Mouse (Mus musculus): ENCODE data around the gene Cyp26b1. TPM values are rescaled to one million over a fixed set of nuclear protein-coding genes. Genes with fewer than 3 reads are reported as not detected.

Cyp26b1 gene
- polyA plus RNA-seq, 1 experiment from 2014 or later = 0.46 TPM

DNA sequence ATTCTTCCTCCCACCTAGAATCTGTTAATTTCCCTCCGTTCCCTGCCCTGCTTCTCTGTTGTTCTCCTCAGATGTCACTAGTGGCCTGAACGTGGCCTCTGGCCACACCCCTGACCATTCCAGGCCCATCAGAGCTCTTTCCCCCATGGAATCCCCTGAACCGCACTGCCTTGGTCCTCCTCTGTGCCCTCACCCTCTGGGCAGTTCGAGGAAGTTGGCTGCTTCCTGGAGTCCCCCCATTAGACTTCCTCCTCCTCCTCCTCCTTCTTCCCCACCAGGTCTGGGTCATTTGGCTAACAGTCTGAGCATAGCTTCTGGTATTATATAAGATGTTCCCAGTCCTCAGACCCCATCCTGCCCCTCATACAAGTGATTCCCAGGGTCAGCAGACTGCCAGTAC lies 53.8 kb downstream of the Cyp26b1 start:
- TF ChIP-seq CTCF (IDR thresholded peaks at IDR 0.05; ENCODE audit: low read depth) = no peak
- ATAC-seq = no peak
- H3K27ac ChIP-seq (ENCODE audit: low read depth, low read length) = no peak overlapping the region
- H3K9me3 ChIP-seq (ENCODE audit: control insufficient read depth) = no peaks in the 10 kb centered on the region
- no peaks in the 10 kb centered on the region for H3K36me3 ChIP-seq (ENCODE audit: control insufficient read depth, insufficient read depth)
- no peak overlapping the region for H3K4me3 ChIP-seq (ENCODE audit: low read depth, low read length)
- 55% methylated on average over 4 of the region's 4 CpGs for WGBS
- H3K4me2 ChIP-seq (replicated peaks; ENCODE audit: low read depth) = no peak overlapping the region
- no peaks in the 10 kb centered on the region for H3K27me3 ChIP-seq (replicated peaks; ENCODE audit: control insufficient read depth, insufficient read depth, low read length)
- no peaks in the 10 kb centered on the region for H3K4me1 ChIP-seq (replicated peaks; ENCODE audit: control insufficient read depth, insufficient read depth, low read length)
- no peak overlapping the region for H3K9ac ChIP-seq (ENCODE audit: low read depth, low read length)

DNA sequence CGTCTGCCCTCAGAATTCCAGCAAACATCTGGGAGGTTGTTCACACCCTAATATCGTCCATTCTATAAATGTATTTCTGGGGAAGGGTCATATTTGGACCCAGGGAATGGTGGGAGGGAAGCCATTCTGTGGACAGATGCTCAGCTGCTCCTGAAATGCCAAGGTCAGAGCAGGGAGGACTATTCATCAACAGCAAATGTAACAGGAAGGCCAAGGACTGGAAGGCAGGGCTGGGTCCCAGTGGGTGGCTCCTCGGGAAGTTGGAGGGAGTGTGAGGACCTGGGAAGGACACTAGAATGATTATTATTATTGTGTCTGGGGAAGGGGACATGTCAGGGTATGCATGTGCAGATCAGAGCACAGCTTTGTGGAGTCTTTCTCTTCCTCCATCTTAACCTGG lies 55.0 kb downstream of the Cyp26b1 start:
- Histone ChIP-seq H3K4me3 (ENCODE audit: low read depth, low read length) (no peak overlapping the region), H3K36me3 (ENCODE audit: control insufficient read depth, insufficient read depth) (no peaks in the 10 kb centered on the region), H3K27ac (ENCODE audit: low read depth, low read length) (no peak overlapping the region), H3K9me3 (ENCODE audit: control insufficient read depth) (no peaks in the 10 kb centered on the region), H3K9ac (ENCODE audit: low read depth, low read length) (no peak overlapping the region), H3K27me3 (replicated peaks; ENCODE audit: control insufficient read depth, insufficient read depth, low read length) (no peaks in the 10 kb centered on the region), H3K4me2 (replicated peaks; ENCODE audit: low read depth) (no peak overlapping the region), H3K4me1 (replicated peaks; ENCODE audit: control insufficient read depth, insufficient read depth, low read length) (no peaks in the 10 kb centered on the region)
- 81% methylated on average over 3 of the region's 3 CpGs for WGBS
- no peak for ATAC-seq
- TF ChIP-seq CTCF (IDR thresholded peaks at IDR 0.05; ENCODE audit: low read depth) = no peak

DNA sequence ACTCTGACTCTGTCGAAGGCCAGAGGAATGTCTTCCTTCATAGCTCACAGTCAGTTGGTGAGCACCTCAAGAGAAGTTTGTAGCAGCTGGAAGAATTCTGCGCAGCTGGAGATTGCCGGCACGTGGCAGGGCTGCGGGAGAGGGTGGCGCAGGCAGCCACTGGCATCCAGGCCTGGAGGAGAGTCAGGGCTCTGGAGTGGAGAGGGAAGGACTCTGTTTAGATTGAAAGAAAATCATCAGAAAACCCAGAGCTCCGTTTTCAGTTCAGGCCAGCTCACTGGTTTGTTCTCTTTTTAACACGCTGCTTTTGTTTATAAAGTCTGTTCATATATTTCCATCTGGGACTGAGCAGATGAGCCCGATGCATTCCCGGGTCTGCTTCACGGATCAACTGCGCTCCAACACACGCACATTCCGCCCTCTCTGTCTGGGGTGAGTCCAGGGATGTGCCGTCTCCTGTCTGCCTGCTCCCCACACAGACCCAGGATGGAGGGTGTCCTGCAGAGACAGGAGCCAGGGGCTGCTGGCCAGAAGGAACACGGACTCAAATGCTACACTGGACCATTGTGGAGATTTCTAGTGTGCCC lies 56.0 kb downstream of the Cyp26b1 start:
- Histone ChIP-seq H3K9me3 (ENCODE audit: control insufficient read depth) (no peaks in the 10 kb centered on the region), H3K36me3 (ENCODE audit: control insufficient read depth, insufficient read depth) (no peaks in the 10 kb centered on the region), H3K27me3 (replicated peaks; ENCODE audit: control insufficient read depth, insufficient read depth, low read length) (no peaks in the 10 kb centered on the region), H3K4me1 (replicated peaks; ENCODE audit: control insufficient read depth, insufficient read depth, low read length) (no peaks in the 10 kb centered on the region), H3K9ac (ENCODE audit: low read depth, low read length) (no peak overlapping the region), H3K27ac (ENCODE audit: low read depth, low read length) (no peak overlapping the region), H3K4me3 (ENCODE audit: low read depth, low read length) (no peak overlapping the region), H3K4me2 (replicated peaks; ENCODE audit: low read depth) (no peak overlapping the region)
- ATAC-seq = no peak
- WGBS = 63% methylated on average over 16 of the region's 16 CpGs
- TF ChIP-seq CTCF (IDR thresholded peaks at IDR 0.05; ENCODE audit: low read depth) = no peak

DNA sequence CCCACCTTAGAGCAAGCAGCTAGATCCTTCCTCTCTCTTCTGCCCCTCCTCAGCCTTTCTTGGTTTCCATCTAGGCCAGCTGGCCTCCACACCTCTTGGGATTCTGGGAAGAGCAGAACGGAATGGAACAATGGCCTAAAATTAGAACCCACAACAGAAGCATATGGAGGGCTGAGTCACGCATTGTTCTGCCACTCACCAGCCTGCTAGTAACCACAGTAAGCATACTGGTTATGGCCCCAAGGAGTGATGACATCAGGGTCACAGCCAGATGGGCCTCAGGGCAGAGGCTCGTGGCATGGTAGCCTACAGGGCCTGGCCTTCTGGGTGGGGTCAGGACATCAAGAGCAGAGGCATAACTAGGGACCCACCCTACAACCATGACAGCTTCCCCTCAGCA lies 58.8 kb downstream of the Cyp26b1 start:
- 71% methylated on average over 3 of the region's 3 CpGs for WGBS
- no peaks in the 10 kb centered on the region for H3K27me3 ChIP-seq (replicated peaks; ENCODE audit: control insufficient read depth, insufficient read depth, low read length)
- no peak overlapping the region for H3K27ac ChIP-seq (ENCODE audit: low read depth, low read length)
- ATAC-seq = no peak
- no peak overlapping the region for H3K4me2 ChIP-seq (replicated peaks; ENCODE audit: low read depth)
- no peaks in the 10 kb centered on the region for H3K4me1 ChIP-seq (replicated peaks; ENCODE audit: control insufficient read depth, insufficient read depth, low read length)
- no peak overlapping the region for H3K4me3 ChIP-seq (ENCODE audit: low read depth, low read length)
- H3K9ac ChIP-seq (ENCODE audit: low read depth, low read length) = no peak overlapping the region
- no peaks in the 10 kb centered on the region for H3K36me3 ChIP-seq (ENCODE audit: control insufficient read depth, insufficient read depth)
- H3K9me3 ChIP-seq (ENCODE audit: control insufficient read depth) = no peaks in the 10 kb centered on the region
- no peak for TF ChIP-seq CTCF (IDR thresholded peaks at IDR 0.05; ENCODE audit: low read depth)

DNA sequence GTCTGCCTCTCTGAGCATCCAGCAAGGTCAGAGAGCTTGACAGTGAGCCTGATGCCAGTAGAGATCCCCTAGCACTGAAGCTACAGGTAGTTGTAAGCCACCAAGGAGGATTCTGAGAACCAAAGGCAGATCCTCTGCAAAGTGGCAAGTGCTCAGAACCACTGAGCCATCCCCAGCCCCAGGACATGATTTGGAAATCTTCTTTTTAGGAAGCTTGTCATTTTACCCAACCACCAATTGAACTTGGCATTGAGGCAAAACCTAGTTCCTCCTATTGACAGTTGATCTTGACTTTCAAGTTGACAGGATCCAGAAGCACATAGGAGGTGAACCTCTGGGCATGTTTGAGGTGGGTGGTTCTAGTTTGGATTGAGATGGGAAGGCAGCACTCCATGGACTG lies 63.8 kb downstream of the Cyp26b1 start:
- Histone ChIP-seq H3K36me3 (ENCODE audit: control insufficient read depth, insufficient read depth) (no peaks in the 10 kb centered on the region), H3K27ac (ENCODE audit: low read depth, low read length) (no peak overlapping the region), H3K4me1 (replicated peaks; ENCODE audit: control insufficient read depth, insufficient read depth, low read length) (no peaks in the 10 kb centered on the region), H3K4me2 (replicated peaks; ENCODE audit: low read depth) (no peak overlapping the region), H3K4me3 (ENCODE audit: low read depth, low read length) (no peak overlapping the region), H3K9me3 (ENCODE audit: control insufficient read depth) (no peaks in the 10 kb centered on the region), H3K27me3 (replicated peaks; ENCODE audit: control insufficient read depth, insufficient read depth, low read length) (no peaks in the 10 kb centered on the region), H3K9ac (ENCODE audit: low read depth, low read length) (no peak overlapping the region)
- TF ChIP-seq CTCF (IDR thresholded peaks at IDR 0.05; ENCODE audit: low read depth) = no peak
- no peak for ATAC-seq

DNA sequence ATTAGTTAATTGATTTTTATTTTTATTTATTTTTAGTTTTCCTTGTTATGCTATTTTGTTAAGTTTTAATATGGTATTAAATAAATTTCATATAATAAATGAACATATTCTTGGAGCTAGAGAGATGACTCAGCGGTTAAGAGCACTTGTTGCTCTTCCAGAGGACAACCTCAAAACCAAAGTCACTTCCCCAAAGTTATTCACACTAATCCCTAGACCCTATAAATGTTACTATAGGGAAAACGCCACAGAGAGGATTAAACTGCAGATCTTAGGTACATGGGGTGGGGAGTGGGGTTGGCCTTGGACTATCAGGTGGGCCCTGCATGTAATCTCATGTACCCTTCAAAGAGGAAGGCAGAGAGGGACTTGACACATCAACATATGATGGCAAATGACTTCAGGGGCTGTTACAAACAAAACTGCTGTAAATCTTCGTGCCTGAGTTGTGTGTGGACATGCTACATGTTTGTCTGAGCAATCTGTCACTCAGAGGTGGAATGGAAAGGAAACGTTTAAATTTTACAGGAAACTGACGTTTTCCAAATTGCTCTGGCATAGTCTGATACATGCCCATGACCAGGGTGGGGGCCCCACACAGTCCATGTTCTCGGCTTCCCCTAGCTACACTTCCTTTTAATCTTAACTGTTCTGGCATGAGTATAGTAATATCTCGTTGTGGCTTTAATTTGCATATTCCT lies 68.7 kb downstream of the Cyp26b1 start:
- 71% methylated on average over 7 of the region's 7 CpGs for WGBS
- no peak overlapping the region for H3K27ac ChIP-seq (ENCODE audit: low read depth, low read length)
- H3K9me3 ChIP-seq (ENCODE audit: control insufficient read depth) = no peaks in the 10 kb centered on the region
- ATAC-seq = no peak
- H3K4me2 ChIP-seq (replicated peaks; ENCODE audit: low read depth) = no peak overlapping the region
- TF ChIP-seq CTCF (IDR thresholded peaks at IDR 0.05; ENCODE audit: low read depth) = no peak
- no peak overlapping the region for H3K9ac ChIP-seq (ENCODE audit: low read depth, low read length)
- no peak overlapping the region for H3K4me3 ChIP-seq (ENCODE audit: low read depth, low read length)
- H3K27me3 ChIP-seq (replicated peaks; ENCODE audit: control insufficient read depth, insufficient read depth, low read length) = no peaks in the 10 kb centered on the region
- no peaks in the 10 kb centered on the region for H3K36me3 ChIP-seq (ENCODE audit: control insufficient read depth, insufficient read depth)
- no peaks in the 10 kb centered on the region for H3K4me1 ChIP-seq (replicated peaks; ENCODE audit: control insufficient read depth, insufficient read depth, low read length)
